Mouse (Mus musculus): ENCODE measurements around the gene Lbx1. TPM values are rescaled to one million over a fixed set of nuclear protein-coding genes. Genes with fewer than 3 reads are reported as not detected.
A peak's percentile ranks its signal among the peaks of the same experiment; 100 is the strongest.

Lbx1 gene
- total RNA-seq (2015; ENCODE audit: low replicate concordance) (not detected in 2 replicates), total RNA-seq (2017; ENCODE audit: low replicate concordance) (not detected in 2 replicates)

GRCm38 (mm10) chr19:45235766-45236362 is at the start of gene Lbx1:
Lbx1 (minus strand) TSS chr19:45235812.
- ATAC-seq (replicated peaks; ENCODE audit: low FRiP score, poor library complexity, severe bottlenecking): no peak

GRCm38 (mm10) chr19:45283302-45283701 is 47.7 kb upstream of the Lbx1 start:
- ATAC-seq (replicated peaks; ENCODE audit: low FRiP score, poor library complexity, severe bottlenecking): 0 out of 2 replicates have a peak, but pooled peaks have one; percentile 30

- no peak for ATAC-seq (replicated peaks; ENCODE audit: low FRiP score, poor library complexity, severe bottlenecking)
Measured at GRCm38 (mm10) chr19:45276196-45276595, 40.6 kb upstream of the Lbx1 start.

GRCm38 (mm10) chr19:45271986-45272385 is 36.4 kb upstream of the Lbx1 start:
- ATAC-seq (replicated peaks; ENCODE audit: low FRiP score, poor library complexity, severe bottlenecking): no peak

- ATAC-seq (replicated peaks; ENCODE audit: low FRiP score, poor library complexity, severe bottlenecking): no peak
Measured at GRCm38 (mm10) chr19:45262995-45263394, 27.4 kb upstream of the Lbx1 start.

GRCm38 (mm10) chr19:45257414-45258326 is 22.1 kb upstream of the Lbx1 start:
- ATAC-seq (replicated peaks; ENCODE audit: low FRiP score, poor library complexity, severe bottlenecking): no peak

GRCm38 (mm10) chr19:45254806-45255205 is 19.2 kb upstream of the Lbx1 start:
- ATAC-seq (replicated peaks; ENCODE audit: low FRiP score, poor library complexity, severe bottlenecking): no peak

GRCm38 (mm10) chr19:45252436-45252835 is 16.8 kb upstream of the Lbx1 start:
- ATAC-seq (replicated peaks; ENCODE audit: low FRiP score, poor library complexity, severe bottlenecking): no peak

- no peak for ATAC-seq (replicated peaks; ENCODE audit: low FRiP score, poor library complexity, severe bottlenecking)
Measured at GRCm38 (mm10) chr19:45248691-45249090, 13.1 kb upstream of the Lbx1 start.

- peak; percentile 61 for ATAC-seq (replicated peaks; ENCODE audit: low FRiP score, poor library complexity, severe bottlenecking)
Measured at GRCm38 (mm10) chr19:45243918-45244700, 8.5 kb upstream of the Lbx1 start.

GRCm38 (mm10) chr19:45243264-45243602 is 7.6 kb upstream of the Lbx1 start:
- no peak for ATAC-seq (replicated peaks; ENCODE audit: low FRiP score, poor library complexity, severe bottlenecking)

- no peak for ATAC-seq (replicated peaks; ENCODE audit: low FRiP score, poor library complexity, severe bottlenecking)
Measured at GRCm38 (mm10) chr19:45242348-45243263, 7.0 kb upstream of the Lbx1 start.

GRCm38 (mm10) chr19:45242017-45242347 is 6.4 kb upstream of the Lbx1 start:
- ATAC-seq (replicated peaks; ENCODE audit: low FRiP score, poor library complexity, severe bottlenecking): no peak

GRCm38 (mm10) chr19:45240026-45240425 is 4.4 kb upstream of the Lbx1 start:
- no peak for ATAC-seq (replicated peaks; ENCODE audit: low FRiP score, poor library complexity, severe bottlenecking)

GRCm38 (mm10) chr19:45239191-45239590 is 3.6 kb upstream of the Lbx1 start:
- no peak for ATAC-seq (replicated peaks; ENCODE audit: low FRiP score, poor library complexity, severe bottlenecking)

- no peak for ATAC-seq (replicated peaks; ENCODE audit: low FRiP score, poor library complexity, severe bottlenecking)
Measured at GRCm38 (mm10) chr19:45237665-45238209, 2.1 kb upstream of the Lbx1 start.

- no peak for ATAC-seq (replicated peaks; ENCODE audit: low FRiP score, poor library complexity, severe bottlenecking)
Measured at GRCm38 (mm10) chr19:45237099-45237498, 1.5 kb upstream of the Lbx1 start.

GRCm38 (mm10) chr19:45236363-45236942 is 841 bp upstream of the Lbx1 start:
- no peak for ATAC-seq (replicated peaks; ENCODE audit: low FRiP score, poor library complexity, severe bottlenecking)

- ATAC-seq (replicated peaks; ENCODE audit: low FRiP score, poor library complexity, severe bottlenecking): no peak
Measured at GRCm38 (mm10) chr19:45235331-45235741, 276 bp downstream of the Lbx1 start.

Data from erythroid progenitor cell, adult 5-6 weeks (primary cell).